Mouse (Mus musculus) neural tube, embryonic 15.5 days (tissue): Measurements from ENCODE around the gene Manba. TPM values are rescaled to one million over a fixed set of nuclear protein-coding genes. Genes with fewer than 3 reads are reported as not detected.
"Not testable (repeated sequence)": the region's sequence is repeated elsewhere in the genome, so short reads cannot be mapped to it uniquely, and the experiment has no call there.

Source experiments
- ATAC-seq: fragments of 200-750 bp; cut with Nextera tagmentation; 2 replicates; pipeline ENCODE4 v1.8.0; 2017; ENCODE audit warnings: mild to moderate bottlenecking, moderate TSS enrichment, moderate library complexity; ENCODE audit not compliant: low FRiP score
- H3K27ac ChIP-seq: fragments of 300-500 bp; sonication (generic); replicated peaks from 2 replicates; pipeline ENCODE4 v1.5.1; 2015; ENCODE audit warnings: mild to moderate bottlenecking, inconsistent platforms
- H3K27me3 ChIP-seq: fragments of 300-500 bp; sonication (generic); replicated peaks from 2 replicates; pipeline ENCODE4 v1.6.1; 2015; ENCODE audit warnings: inconsistent platforms
- H3K36me3 ChIP-seq: fragments of 300-500 bp; sonication (generic); 2 replicates; pipeline ENCODE4 v1.6.1; 2015; ENCODE audit warnings: inconsistent platforms
- H3K4me1 ChIP-seq: fragments of 300-500 bp; sonication (generic); 2 replicates; pipeline ENCODE4 v1.6.1; 2015; ENCODE audit warnings: inconsistent platforms
- H3K4me2 ChIP-seq: fragments of 300-500 bp; sonication (generic); 2 replicates; pipeline ENCODE4 v1.6.1; 2015; ENCODE audit warnings: inconsistent platforms, mild to moderate bottlenecking, moderate library complexity
- H3K4me3 ChIP-seq: fragments of 300-500 bp; sonication (generic); replicated peaks from 2 replicates; pipeline ENCODE4 v1.5.1; 2015; ENCODE audit warnings: mild to moderate bottlenecking, inconsistent platforms
- H3K9ac ChIP-seq: fragments of 300-500 bp; sonication (generic); replicated peaks from 2 replicates; pipeline ENCODE4 v1.6.1; 2015; ENCODE audit warnings: mild to moderate bottlenecking, inconsistent platforms
- H3K9me3 ChIP-seq: fragments of 300-500 bp; sonication (generic); replicated peaks from 2 replicates; pipeline ENCODE4 v1.6.1; 2016; ENCODE audit warnings: inconsistent platforms
- WGBS: fragments of 180-500 bp; shearing (Covaris S2); methylation state at CpG from one replicate; pipeline ENCODE4 v1.1.7; 2015; ENCODE audit warnings: mixed read lengths; 5-methylcytosine and 5-hydroxymethylcytosine counted together
- polyA plus RNA-seq: library from polyadenylated mRNA; unstranded; fragments of >200 nt; fragmentation: Nextera tagmentation; extraction: Ambion mirVana; gene quantifications from 2 replicates; pipeline ENCODE4 v1.2.1, GENCODE M21; 2015

Gene Manba
- polyA plus RNA-seq, 1 experiment from 2014 or later = 7.4 TPM

DNA sequence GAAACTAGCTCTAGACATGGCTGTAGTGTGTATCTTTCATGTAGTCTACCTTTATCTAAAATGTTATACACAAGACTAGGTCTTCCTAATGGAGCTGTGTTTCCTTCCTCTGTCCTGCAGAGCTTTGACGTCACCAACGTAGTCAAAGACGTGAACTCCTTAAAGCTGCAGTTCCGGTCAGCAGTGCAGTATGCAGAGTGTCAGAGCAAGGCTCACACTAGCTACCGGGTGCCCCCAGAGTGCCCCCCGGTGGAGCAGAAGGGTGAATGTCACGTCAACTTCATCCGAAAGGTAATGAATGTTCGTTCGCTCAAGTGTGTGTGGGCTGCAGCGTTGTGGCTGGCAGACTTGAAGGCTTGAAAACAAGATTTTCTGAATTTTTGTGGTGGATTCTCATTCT lies 26.3 kb downstream of the Manba start:
- ATAC-seq = no peak
- Histone ChIP-seq H3K4me2 (no peak overlapping the region), H3K36me3 (no peaks in the 10 kb centered on the region), H3K4me3 (no peak overlapping the region), H3K27ac (no peak overlapping the region), H3K9ac (no peak overlapping the region), H3K27me3 (no peaks in the 10 kb centered on the region), H3K9me3 (no peaks in the 10 kb centered on the region), H3K4me1 (no peaks in the 10 kb centered on the region)
- WGBS = 46% methylated on average over 11 of the region's 11 CpGs

DNA sequence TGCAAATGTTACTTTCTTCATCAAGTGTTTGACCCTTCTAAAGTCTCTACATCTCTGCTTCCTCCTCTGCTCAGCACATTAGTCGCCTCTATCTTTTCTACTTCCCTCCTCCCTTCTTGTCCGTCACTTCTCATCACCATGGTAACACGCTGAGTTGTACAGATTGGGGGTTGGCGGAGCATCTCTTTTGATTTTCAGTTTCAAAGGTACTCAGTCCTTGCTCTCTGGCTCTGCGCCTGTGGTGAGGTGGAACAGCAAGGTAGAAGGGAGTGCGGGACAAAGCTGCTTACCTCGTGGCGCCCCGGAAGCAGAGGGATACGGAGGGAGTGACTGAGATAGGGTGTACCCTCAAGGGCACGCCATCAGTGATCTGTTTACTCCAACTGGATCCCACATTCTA lies 27.9 kb downstream of the Manba start:
- ATAC-seq = peak; percentile 80; the same call in 1 of the 2 replicates
- H3K9ac ChIP-seq = no peak overlapping the region
- peak overlapping the region; percentile 36 for H3K4me2 ChIP-seq
- no peak overlapping the region for H3K4me3 ChIP-seq
- H3K27me3 ChIP-seq = no peaks in the 10 kb centered on the region
- H3K36me3 ChIP-seq = no peaks in the 10 kb centered on the region
- H3K4me1 ChIP-seq = no peaks in the 10 kb centered on the region
- H3K27ac ChIP-seq = no peak overlapping the region
- H3K9me3 ChIP-seq = no peaks in the 10 kb centered on the region
- WGBS = 51% methylated on average over 11 of the region's 11 CpGs

- Histone ChIP-seq H3K9me3 (no peaks in the 10 kb centered on the region), H3K4me1 (no peaks in the 10 kb centered on the region), H3K36me3 (no peaks in the 10 kb centered on the region), H3K4me3 (no peak overlapping the region), H3K9ac (no peak overlapping the region), H3K27me3 (no peaks in the 10 kb centered on the region), H3K4me2 (no peak overlapping the region), H3K27ac (no peak overlapping the region)
- ATAC-seq = no peak
- 79% methylated on average over 14 of the region's 14 CpGs for WGBS
Observed at GRCm38 (mm10) chr3:135513800-135514425, 28.5 kb downstream of the Manba start.

DNA sequence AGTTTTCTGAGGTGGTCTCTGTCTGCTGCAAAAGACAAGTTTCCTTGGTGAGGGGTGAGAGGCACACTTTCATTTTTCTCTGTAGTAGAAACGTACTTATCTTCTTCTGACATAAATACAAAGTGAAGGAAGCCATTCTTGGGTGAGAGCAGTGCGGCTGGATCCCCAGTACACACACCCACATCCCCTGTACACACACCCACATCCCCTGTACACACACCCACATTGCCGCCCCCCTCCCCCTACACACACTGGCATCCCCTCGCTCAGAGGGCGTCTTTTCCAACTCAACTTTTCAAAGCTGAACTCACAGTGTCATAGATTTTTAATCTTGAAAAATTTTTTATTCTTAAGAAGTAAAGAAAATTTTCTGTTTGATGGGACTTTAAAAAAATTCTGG lies 29.8 kb downstream of the Manba start:
- Histone ChIP-seq H3K4me2 (no peak overlapping the region), H3K36me3 (no peaks in the 10 kb centered on the region), H3K27me3 (no peaks in the 10 kb centered on the region), H3K4me3 (no peak overlapping the region), H3K9ac (no peak overlapping the region), H3K27ac (no peak overlapping the region), H3K4me1 (no peaks in the 10 kb centered on the region), H3K9me3 (no peaks in the 10 kb centered on the region)
- ATAC-seq = no peak
- 88% methylated on average over 5 of the region's 5 CpGs for WGBS

DNA sequence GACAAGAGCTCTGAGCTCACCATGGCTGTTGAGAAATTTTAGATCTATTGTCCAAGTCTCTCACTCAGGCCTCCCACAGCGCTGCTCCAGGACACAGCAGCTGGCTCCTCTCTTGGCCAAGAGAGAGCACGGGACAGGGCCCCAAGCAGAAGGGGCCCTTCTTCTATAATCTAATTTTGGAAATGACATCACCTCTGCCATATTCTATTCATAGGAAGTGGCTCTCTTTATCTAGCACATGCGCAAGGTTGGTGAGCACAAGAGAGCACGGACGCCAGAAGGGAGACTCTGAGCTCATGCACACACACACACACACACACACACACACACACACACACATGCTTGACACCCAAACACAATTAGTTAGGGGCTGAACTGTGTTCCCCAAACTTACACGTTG lies 31.5 kb downstream of the Manba start:
- no peaks in the 10 kb centered on the region for H3K36me3 ChIP-seq
- H3K27me3 ChIP-seq = no peaks in the 10 kb centered on the region
- no peak for ATAC-seq
- H3K4me3 ChIP-seq = no peak overlapping the region
- H3K9me3 ChIP-seq = no peaks in the 10 kb centered on the region
- no peak overlapping the region for H3K4me2 ChIP-seq
- H3K27ac ChIP-seq = no peak overlapping the region
- H3K4me1 ChIP-seq = no peaks in the 10 kb centered on the region
- 78% methylated on average over 6 of the region's 6 CpGs for WGBS
- H3K9ac ChIP-seq = no peak overlapping the region

DNA sequence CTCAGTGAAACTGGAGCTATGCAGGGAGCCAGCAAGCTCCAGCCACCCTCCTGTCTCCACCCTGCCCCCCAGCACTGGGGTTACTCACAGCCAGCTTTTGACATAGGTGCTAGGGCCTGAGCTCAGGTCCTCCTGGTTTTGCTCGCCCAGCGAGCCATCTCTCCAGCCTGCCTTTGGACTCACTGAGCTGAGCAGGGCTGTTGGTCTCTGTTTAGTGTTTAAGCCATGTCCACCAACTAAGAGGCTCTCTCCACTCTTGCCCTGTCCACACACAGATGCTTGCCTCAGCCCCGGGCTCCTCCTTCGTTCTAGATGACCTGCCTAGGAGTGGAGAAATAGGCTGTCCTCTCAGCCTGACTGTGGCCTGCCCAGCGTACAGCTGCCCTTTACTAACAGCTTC lies 33.5 kb downstream of the Manba start:
- H3K36me3 ChIP-seq = no peaks in the 10 kb centered on the region
- WGBS = 92% methylated on average over 5 of the region's 5 CpGs
- no peak for ATAC-seq

GRCm38 (mm10) chr3:135519584-135519983 lies 34.2 kb downstream of the Manba start:
- Histone ChIP-seq H3K4me3 (no peak overlapping the region), H3K27ac (no peak overlapping the region), H3K27me3 (no peaks in the 10 kb centered on the region), H3K4me1 (no peaks in the 10 kb centered on the region), H3K9ac (no peak overlapping the region), H3K4me2 (no peak overlapping the region), H3K36me3 (no peaks in the 10 kb centered on the region), H3K9me3 (no peaks in the 10 kb centered on the region)
- ATAC-seq = no peak
- WGBS = 81% methylated on average over 6 of the region's 6 CpGs

More for the DNA sequence above, 33.5 kb downstream of the Manba start:
- H3K9me3 ChIP-seq = no peaks in the 10 kb centered on the region
- no peaks in the 10 kb centered on the region for H3K27me3 ChIP-seq
- no peaks in the 10 kb centered on the region for H3K4me1 ChIP-seq
- no peak overlapping the region for H3K4me3 ChIP-seq
- H3K27ac ChIP-seq = no peak overlapping the region
- no peak overlapping the region for H3K9ac ChIP-seq
- H3K4me2 ChIP-seq = no peak overlapping the region

DNA sequence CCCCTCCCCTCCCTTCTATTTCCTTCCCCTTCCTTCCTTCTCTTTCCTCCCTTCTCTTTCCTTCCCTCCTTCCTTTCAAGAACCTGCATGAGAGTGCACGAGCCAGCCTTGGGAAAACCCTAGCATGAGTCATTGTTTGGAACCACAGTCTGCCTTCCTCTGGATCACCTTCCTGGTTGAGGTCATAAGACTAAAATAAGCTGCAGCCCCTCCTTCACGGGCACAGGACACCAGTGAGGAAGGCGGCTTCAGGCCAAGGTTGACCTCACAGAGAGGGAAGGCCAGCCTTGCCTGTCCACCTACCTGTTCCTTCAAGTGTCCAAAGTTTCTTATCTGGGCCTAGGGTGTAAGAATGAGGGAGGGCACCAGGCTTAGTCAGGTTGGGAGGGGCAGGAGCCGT lies 36.6 kb downstream of the Manba start:
- no peak for ATAC-seq
- H3K27ac ChIP-seq = no peak overlapping the region
- 67% methylated on average over 4 of the region's 4 CpGs for WGBS

DNA sequence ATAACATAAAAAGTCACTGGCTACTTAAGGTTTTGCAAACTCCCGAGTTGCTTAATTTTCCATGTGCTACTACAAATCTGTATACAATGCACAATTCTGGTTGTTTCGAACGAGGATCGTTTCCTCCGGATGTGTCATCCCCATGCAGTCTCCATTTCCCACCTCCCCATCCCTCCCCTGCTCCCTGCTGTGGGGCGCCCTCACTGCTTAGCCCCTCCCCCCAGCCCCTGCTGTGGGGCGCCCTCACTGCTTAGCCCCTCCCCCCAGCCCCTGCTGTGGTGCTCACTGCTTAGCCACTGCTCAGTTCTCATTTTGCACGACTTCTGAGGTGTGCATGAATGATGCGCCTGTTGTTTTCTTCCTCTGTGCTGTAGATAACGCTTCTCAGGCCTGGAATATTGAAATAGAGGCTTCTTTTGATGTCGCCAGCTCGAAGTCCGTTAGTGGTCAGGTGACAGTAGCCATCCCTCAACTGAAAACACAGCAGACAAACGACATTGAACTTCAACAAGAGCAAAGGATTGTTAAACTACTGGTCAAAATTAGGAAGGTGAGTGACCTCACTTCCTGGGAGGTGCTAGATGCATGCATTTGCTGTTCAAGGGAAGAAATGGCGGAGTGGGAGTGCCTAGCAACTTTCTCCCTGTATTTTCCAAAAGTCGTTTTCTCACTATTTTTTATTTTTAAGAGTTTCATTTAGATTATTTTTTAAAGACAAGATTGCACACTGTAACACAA lies 37.4 kb downstream of the Manba start:
- WGBS = 64% methylated on average over 16 of the region's 16 CpGs

More for the DNA sequence above, 36.6 kb downstream of the Manba start:
- Histone ChIP-seq H3K4me2 (no peak overlapping the region), H3K9ac (no peak overlapping the region), H3K4me1 (no peaks in the 10 kb centered on the region), H3K36me3 (no peaks in the 10 kb centered on the region), H3K4me3 (no peak overlapping the region), H3K9me3 (no peaks in the 10 kb centered on the region), H3K27me3 (no peaks in the 10 kb centered on the region)

GRCm38 (mm10) chr3:135524900-135525299 lies 39.5 kb downstream of the Manba start:
- not testable (repeated sequence) for H3K9me3 ChIP-seq, H3K4me2 ChIP-seq, ATAC-seq, H3K27me3 ChIP-seq, H3K27ac ChIP-seq, H3K9ac ChIP-seq, H3K4me1 ChIP-seq, H3K4me3 ChIP-seq, H3K36me3 ChIP-seq
- WGBS = 26% methylated on average over 2 of the region's 2 CpGs

More for the DNA sequence above, 37.4 kb downstream of the Manba start:
- H3K4me2 ChIP-seq = peak overlapping the region; percentile 15; the same call in 1 of the 2 replicates
- no peak overlapping the region for H3K4me3 ChIP-seq
- no peak for ATAC-seq
- H3K36me3 ChIP-seq = no peaks in the 10 kb centered on the region
- no peak overlapping the region for H3K9ac ChIP-seq
- no peaks in the 10 kb centered on the region for H3K9me3 ChIP-seq
- H3K27me3 ChIP-seq = no peaks in the 10 kb centered on the region
- no peak overlapping the region for H3K27ac ChIP-seq
- H3K4me1 ChIP-seq = no peaks in the 10 kb centered on the region

DNA sequence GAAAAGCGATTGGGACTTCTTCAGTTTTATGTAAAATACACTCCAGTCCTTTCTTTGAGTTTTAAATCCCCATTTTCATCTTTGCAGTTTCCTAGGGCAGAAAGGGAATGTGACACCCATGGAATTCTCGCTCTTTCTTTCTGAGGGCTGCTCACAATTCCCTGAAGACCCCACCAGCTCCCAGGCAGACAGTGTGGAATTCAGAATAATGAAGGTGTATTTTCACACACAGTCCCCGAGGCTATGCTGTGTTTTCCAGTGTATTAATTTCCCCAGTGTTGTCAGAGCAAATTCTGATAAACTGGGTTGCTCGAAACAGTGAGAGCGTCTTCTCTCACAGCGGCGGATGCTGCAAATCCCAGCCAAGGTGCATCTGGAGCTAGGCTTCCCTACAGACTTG lies 44.3 kb downstream of the Manba start:
- Histone ChIP-seq H3K27ac (no peak overlapping the region), H3K4me3 (no peak overlapping the region), H3K9ac (no peak overlapping the region), H3K4me1 (no peaks in the 10 kb centered on the region), H3K27me3 (no peaks in the 10 kb centered on the region), H3K9me3 (no peaks in the 10 kb centered on the region), H3K36me3 (no peaks in the 10 kb centered on the region), H3K4me2 (no peak overlapping the region)
- ATAC-seq = no peak
- 71% methylated on average over 7 of the region's 7 CpGs for WGBS

GRCm38 (mm10) chr3:135531762-135532161 lies 46.4 kb downstream of the Manba start:
- no peaks in the 10 kb centered on the region for H3K27me3 ChIP-seq
- no peak overlapping the region for H3K27ac ChIP-seq
- H3K4me2 ChIP-seq = no peak overlapping the region
- 75% methylated on average over 2 of the region's 2 CpGs for WGBS
- no peak overlapping the region for H3K9ac ChIP-seq
- ATAC-seq = no peak
- no peaks in the 10 kb centered on the region for H3K36me3 ChIP-seq
- H3K9me3 ChIP-seq = no peaks in the 10 kb centered on the region
- H3K4me1 ChIP-seq = no peaks in the 10 kb centered on the region
- no peak overlapping the region for H3K4me3 ChIP-seq
